Mouse (Mus musculus): ENCODE results near the gene Tmod2. TPM values are rescaled to one million over a fixed set of nuclear protein-coding genes. Genes with fewer than 3 reads are reported as not detected.

The Tmod2 gene
- polyA plus RNA-seq, 1 experiment, result not detected

DNA sequence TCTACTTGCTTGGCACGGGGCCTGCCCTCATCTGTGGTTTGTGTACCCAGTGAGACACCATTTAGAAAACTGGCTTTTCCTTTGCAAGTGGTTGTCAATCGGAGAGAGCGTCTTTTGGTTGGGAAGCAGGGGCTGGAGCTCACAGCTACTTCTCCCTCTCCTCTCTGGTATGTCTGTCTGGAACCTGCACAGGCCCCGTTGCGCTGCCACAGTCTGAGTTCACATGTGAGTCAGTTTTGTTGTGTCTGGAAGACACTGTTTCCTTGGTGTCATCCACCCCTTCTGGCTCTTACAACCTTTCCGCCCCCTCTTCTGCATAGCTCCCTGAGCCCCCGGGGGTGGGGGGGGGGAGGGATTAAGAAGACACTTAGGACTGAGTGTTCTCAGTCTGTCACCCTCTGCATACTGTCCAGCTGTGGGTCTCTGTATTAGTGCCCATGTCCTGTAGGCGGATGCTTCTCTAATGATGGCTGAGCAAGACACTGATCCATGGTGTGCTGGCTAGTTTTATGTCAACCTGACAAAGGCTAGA is 76.6 kb downstream of the Tmod2 start:
- TF ChIP-seq GATA1 (IDR thresholded peaks at IDR 0.05; ENCODE audit: low read length), result no peak

DNA sequence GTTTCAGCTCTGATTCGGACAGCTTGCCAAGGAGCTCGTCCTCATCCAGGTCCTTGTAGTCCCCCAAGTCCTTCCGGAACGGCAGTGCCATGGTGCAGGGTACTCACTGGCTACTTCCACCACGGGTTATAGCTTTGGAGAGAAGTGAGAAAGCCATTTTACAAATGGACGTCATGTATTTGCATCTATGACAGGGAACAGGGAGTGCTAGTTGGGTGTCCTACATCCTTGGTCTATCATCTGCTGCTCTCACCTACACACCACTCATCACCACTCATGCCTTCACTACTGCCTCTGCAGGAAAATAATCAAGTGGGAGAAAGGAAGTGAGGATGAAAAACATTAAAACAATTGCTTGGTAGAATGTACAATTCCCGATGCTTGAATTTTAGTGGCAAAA is 78.7 kb downstream of the Tmod2 start:
- no peak for TF ChIP-seq GATA1 (IDR thresholded peaks at IDR 0.05; ENCODE audit: low read length)

DNA sequence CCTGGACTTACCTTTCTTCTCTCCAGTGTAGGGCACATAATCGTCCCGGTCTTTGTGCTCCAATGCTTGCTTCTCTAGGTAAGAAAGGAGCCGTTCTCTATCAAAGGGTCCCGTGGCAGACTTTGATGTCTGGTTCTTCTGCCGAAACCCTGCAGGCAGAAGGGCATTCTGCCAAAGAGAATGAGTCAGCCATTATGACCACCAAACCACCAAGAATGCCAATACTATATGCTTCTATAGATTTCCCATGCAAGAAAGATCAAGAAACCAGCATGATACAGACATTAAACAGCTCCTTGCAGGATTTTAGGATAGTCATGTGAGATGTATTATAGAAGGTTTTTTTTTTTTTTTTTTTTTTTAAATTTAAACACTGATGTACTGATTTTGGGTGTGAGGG is 81.8 kb downstream of the Tmod2 start:
- TF ChIP-seq GATA1 (IDR thresholded peaks at IDR 0.05; ENCODE audit: low read length), result no peak

DNA sequence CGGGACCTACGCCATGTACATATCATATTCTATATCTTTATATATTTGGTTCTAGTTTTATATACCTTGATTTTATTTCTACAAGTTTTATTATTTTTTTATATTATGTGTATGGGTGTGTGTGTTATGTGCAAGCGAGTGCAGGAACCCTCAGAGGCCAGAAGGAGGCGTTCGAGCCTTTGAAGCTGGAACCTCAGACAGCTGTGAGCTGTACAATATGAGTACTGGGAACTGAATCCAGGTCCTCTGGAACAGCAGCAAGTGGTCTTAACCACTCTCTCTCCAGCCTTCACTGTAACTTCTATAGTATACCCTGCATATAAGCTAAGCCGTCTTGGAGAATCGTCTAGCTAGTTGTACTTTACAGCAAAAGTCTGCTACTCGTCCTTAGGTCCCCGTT is 83.0 kb downstream of the Tmod2 start:
- no peak for TF ChIP-seq GATA1 (IDR thresholded peaks at IDR 0.05; ENCODE audit: low read length)

DNA sequence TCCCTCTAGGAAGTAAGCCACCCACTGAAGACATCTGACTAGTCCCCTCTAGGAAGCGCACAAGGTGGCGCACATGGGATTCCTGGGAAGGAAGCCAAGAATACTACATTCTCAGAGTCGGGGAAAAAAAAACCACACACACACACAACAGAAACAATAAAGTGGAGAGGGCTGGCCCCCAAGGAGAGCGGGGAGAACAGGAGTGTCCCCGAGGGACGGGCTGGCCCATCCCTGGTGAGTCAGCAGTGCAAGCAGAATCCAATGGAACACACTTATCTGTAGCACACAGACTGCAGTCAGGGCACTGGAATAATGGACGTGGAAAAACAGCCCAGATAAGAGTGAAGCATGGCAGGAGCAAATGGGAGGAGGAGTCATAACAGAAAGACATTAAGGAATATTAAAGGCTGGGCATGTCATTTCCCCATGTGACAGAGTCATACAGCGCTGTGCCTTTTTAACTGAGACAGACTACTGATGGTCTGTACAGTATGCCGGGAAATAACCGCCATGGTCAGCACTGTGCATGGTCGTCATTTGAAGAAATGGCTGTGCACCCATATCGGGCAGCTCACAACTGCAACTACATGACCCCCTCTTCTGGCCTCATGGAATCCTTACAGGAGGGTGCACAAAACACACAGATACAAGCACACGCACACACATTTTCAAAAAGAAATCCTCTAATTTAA is 83.6 kb downstream of the Tmod2 start:
- peak; percentile 33 for TF ChIP-seq GATA1 (IDR thresholded peaks at IDR 0.05; ENCODE audit: low read length)

DNA sequence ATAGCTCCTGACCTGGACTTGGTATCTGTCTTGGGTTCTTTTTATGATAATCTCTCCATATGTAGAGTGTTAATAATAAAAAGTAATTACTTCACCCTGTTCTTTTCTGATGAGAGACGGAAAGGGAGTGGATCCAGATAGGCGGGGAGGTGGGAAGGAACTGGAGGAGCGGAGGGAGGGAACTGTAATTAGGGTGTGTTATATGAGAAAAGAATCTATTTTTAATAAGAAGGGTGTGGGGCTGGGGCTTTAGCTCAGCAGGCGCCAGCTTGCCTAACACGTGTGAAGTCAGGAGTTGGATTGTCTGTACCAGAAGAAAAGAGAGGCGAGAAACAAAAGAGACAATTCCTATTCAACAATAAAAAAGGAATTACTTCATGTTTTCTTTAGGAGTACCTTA is 87.5 kb downstream of the Tmod2 start:
- TF ChIP-seq GATA1 (IDR thresholded peaks at IDR 0.05; ENCODE audit: low read length), result no peak

DNA sequence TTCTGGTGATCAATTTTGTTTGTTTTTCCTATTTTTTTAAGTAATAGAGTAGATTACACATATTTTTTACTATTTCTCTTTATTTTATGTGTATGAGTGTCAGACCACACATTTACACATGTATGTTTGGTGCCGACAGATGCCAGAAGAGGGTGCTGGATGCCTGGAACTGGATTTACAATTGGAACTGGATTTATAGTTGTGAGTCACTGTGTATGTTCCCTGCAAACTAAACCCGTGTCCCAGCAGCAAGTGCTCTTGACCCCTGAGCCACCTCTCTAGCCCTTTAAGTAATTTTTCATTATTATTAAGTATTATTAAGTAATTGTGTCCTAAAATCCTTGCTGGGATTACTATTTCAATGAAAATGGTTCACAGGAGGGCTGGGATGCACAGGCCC is 88.9 kb downstream of the Tmod2 start:
- no peak for TF ChIP-seq GATA1 (IDR thresholded peaks at IDR 0.05; ENCODE audit: low read length)

DNA sequence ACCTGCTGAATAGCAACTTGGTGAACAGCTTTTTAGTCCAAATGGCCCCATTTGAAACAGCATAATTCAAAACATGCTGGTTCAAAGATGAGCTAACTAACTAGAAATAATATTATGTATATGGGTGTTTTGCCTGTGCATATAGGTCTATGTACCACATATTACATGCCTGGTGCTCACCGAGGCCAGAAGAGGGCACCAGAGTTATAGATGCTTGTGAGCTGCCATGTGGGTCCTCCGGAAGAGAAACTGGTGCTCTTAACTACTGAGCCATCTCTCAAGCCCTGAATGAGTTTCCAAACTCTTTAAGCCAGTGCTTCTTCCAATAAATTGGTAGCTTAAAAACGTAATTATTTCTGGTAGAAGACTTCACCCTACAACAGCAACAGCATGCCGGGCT is 89.3 kb downstream of the Tmod2 start:
- TF ChIP-seq GATA1 (IDR thresholded peaks at IDR 0.05; ENCODE audit: low read length), result no peak

DNA sequence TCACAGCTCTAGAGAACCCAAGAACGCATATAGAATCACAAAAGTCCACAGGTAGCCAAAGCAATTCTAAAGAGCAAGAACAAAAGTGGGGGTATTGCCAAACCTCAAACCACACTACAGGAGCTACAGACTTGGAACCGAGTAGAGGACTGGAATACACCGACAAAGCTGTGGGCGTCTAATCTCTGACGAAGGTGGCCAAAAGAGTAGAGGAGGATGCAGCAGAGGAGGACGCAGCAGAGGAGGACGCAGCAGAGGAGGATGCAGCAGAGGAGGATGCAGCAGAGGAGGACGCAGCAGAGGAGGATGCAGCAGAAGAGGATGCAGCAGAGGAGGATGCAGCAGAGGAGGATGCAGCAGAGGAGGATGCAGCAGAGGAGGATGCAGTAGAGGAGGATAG is 90.2 kb downstream of the Tmod2 start:
- TF ChIP-seq GATA1 (IDR thresholded peaks at IDR 0.05; ENCODE audit: low read length), result no peak

DNA sequence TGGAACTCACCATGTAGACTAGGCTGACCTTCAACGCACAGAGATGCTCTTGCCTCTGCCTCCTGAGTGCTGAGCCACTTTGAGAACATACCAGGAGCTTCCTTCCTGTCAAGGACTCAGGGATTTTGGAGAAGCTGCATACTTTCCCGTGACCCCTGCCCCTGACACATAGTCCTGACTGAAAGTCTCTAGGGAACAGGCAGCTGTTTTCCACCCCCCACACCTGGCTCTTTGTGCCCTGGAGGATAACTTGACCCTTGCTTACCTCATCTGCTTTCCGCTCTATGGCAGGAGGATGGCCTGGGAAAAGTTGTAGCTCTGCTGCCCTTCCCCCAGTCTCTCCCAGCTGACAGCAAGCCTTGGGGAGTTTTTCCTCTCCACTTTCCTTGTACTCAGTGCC is 93.4 kb downstream of the Tmod2 start:
- no peak for TF ChIP-seq GATA1 (IDR thresholded peaks at IDR 0.05; ENCODE audit: low read length)

Other genes with a start within 250 kb of the Tmod2 start
- 6.8 and 8.2 TPM in 2 replicates for gene Mapk6, start 201.3 kb downstream of the Tmod2 start, polyA plus RNA-seq (2012)
- gene Leo1, start 169.8 kb downstream of the Tmod2 start, polyA plus RNA-seq (2012), result 14.3 and 17.6 TPM in 2 replicates
- gene Tmod3, start 51.7 kb downstream of the Tmod2 start, polyA plus RNA-seq (2012), result 12.3 and 14.1 TPM in 2 replicates
- gene Lysmd2, start 14.4 kb upstream of the Tmod2 start, polyA plus RNA-seq (2012), result not detected in 2 replicates
- not detected in 2 replicates for gene Scg3, start 72.7 kb upstream of the Tmod2 start, polyA plus RNA-seq (2012)
- not detected in 2 replicates for gene Bmp5, start 164.0 kb upstream of the Tmod2 start, polyA plus RNA-seq (2012)